Mouse (Mus musculus): ENCODE measurements around the gene Pnmal1. TPM values are rescaled to one million over a fixed set of nuclear protein-coding genes. Genes with fewer than 3 reads are reported as not detected.

Gene Pnmal1
- polyA plus RNA-seq, 1 experiment from 2014 or later, result 1.8 TPM

GRCm38 (mm10) chr7:16914453-16915343 is 44.8 kb upstream of the Pnmal1 start:
- no peak for DNase-seq (ENCODE audit: low spot score)
- no peak for TF ChIP-seq CTCF (IDR thresholded peaks at IDR 0.05; ENCODE audit: low read depth)
- TF ChIP-seq EP300 (optimal IDR thresholded peaks at IDR 0.05), result no peak
- Histone ChIP-seq H3K4me3 (ENCODE audit: low read depth, low read length) (no peak overlapping the region), H3K9ac (ENCODE audit: low read length) (no peak overlapping the region), H3K4me1 (replicated peaks; ENCODE audit: control insufficient read depth, insufficient read depth) (peaks cover 1% of the 10 kb centered on the region; the same call in 1 of the 2 replicates), H3K27me3 (ENCODE audit: control insufficient read depth, insufficient read depth, low read length) (no peaks in the 10 kb centered on the region), H3K36me3 (ENCODE audit: control insufficient read depth, insufficient read depth, low read length) (peaks cover 28% of the 10 kb centered on the region), H3K9me3 (ENCODE audit: control insufficient read depth, low read length) (no peaks in the 10 kb centered on the region), H3K4me2 (replicated peaks; ENCODE audit: low read depth) (no peak overlapping the region), H3K27ac (replicated peaks) (no peak overlapping the region)
- ATAC-seq (ENCODE audit: low FRiP score, low TSS enrichment), result no peak
- WGBS, result 80% methylated on average over 18 of the region's 18 CpGs

- TF ChIP-seq CTCF (IDR thresholded peaks at IDR 0.05; ENCODE audit: low read depth) (no peak), EP300 (optimal IDR thresholded peaks at IDR 0.05) (no peak)
- Histone ChIP-seq H3K4me3 (ENCODE audit: low read depth, low read length) (no peak overlapping the region), H3K36me3 (ENCODE audit: control insufficient read depth, insufficient read depth, low read length) (peaks cover 28% of the 10 kb centered on the region), H3K27me3 (ENCODE audit: control insufficient read depth, insufficient read depth, low read length) (no peaks in the 10 kb centered on the region), H3K4me1 (replicated peaks; ENCODE audit: control insufficient read depth, insufficient read depth) (peaks cover 5% of the 10 kb centered on the region; the same call in 1 of the 2 replicates), H3K9me3 (ENCODE audit: control insufficient read depth, low read length) (no peaks in the 10 kb centered on the region), H3K9ac (ENCODE audit: low read length) (no peak overlapping the region), H3K27ac (replicated peaks) (no peak overlapping the region), H3K4me2 (replicated peaks; ENCODE audit: low read depth) (no peak overlapping the region)
- ATAC-seq (ENCODE audit: low FRiP score, low TSS enrichment), result no peak
- no peak for DNase-seq (ENCODE audit: low spot score)
- 87% methylated on average over 32 of the region's 32 CpGs for WGBS
These were observed 43.8 kb upstream of the Pnmal1 start for GRCm38 (mm10) chr7:16915461-16916340.

GRCm38 (mm10) chr7:16916342-16917265 is 42.9 kb upstream of the Pnmal1 start:
- peaks cover 10% of the 10 kb centered on the region for H3K4me1 ChIP-seq (replicated peaks; ENCODE audit: control insufficient read depth, insufficient read depth)
- H3K9me3 ChIP-seq (ENCODE audit: control insufficient read depth, low read length), result no peaks in the 10 kb centered on the region
- peaks cover 28% of the 10 kb centered on the region for H3K36me3 ChIP-seq (ENCODE audit: control insufficient read depth, insufficient read depth, low read length)
- H3K4me2 ChIP-seq (replicated peaks; ENCODE audit: low read depth), result no peak overlapping the region
- H3K4me3 ChIP-seq (ENCODE audit: low read depth, low read length), result no peak overlapping the region
- TF ChIP-seq EP300 (optimal IDR thresholded peaks at IDR 0.05), result no peak
- no peak for TF ChIP-seq CTCF (IDR thresholded peaks at IDR 0.05; ENCODE audit: low read depth)
- DNase-seq (ENCODE audit: low spot score) (no peak), ATAC-seq (ENCODE audit: low FRiP score, low TSS enrichment) (no peak)
- WGBS, result 75% methylated on average over 29 of the region's 30 CpGs
- no peak overlapping the region for H3K9ac ChIP-seq (ENCODE audit: low read length)
- no peaks in the 10 kb centered on the region for H3K27me3 ChIP-seq (ENCODE audit: control insufficient read depth, insufficient read depth, low read length)
- H3K27ac ChIP-seq (replicated peaks), result no peak overlapping the region

- no peaks in the 10 kb centered on the region for H3K27me3 ChIP-seq (ENCODE audit: control insufficient read depth, insufficient read depth, low read length)
- no peak overlapping the region for H3K9ac ChIP-seq (ENCODE audit: low read length)
- no peak overlapping the region for H3K27ac ChIP-seq (replicated peaks)
- TF ChIP-seq EP300 (optimal IDR thresholded peaks at IDR 0.05), result no peak
- no peak for TF ChIP-seq CTCF (IDR thresholded peaks at IDR 0.05; ENCODE audit: low read depth)
- 66% methylated on average over 11 of the region's 11 CpGs for WGBS
- peaks cover 28% of the 10 kb centered on the region for H3K36me3 ChIP-seq (ENCODE audit: control insufficient read depth, insufficient read depth, low read length)
- no peak overlapping the region for H3K4me3 ChIP-seq (ENCODE audit: low read depth, low read length)
- ATAC-seq (ENCODE audit: low FRiP score, low TSS enrichment), result no peak
- H3K9me3 ChIP-seq (ENCODE audit: control insufficient read depth, low read length), result no peaks in the 10 kb centered on the region
- peaks cover 16% of the 10 kb centered on the region for H3K4me1 ChIP-seq (replicated peaks; ENCODE audit: control insufficient read depth, insufficient read depth)
- no peak for DNase-seq (ENCODE audit: low spot score)
- H3K4me2 ChIP-seq (replicated peaks; ENCODE audit: low read depth), result no peak overlapping the region
These were observed 42.0 kb upstream of the Pnmal1 start for GRCm38 (mm10) chr7:16917447-16917846.

GRCm38 (mm10) chr7:16918014-16918413 is 41.5 kb upstream of the Pnmal1 start:
- H3K4me2 ChIP-seq (replicated peaks; ENCODE audit: low read depth), result no peak overlapping the region
- 0 out of 2 replicates have a peak overlapping the region, but pooled peaks have one; percentile 27 for H3K9ac ChIP-seq (ENCODE audit: low read length)
- no peak for DNase-seq (ENCODE audit: low spot score)
- ATAC-seq (ENCODE audit: low FRiP score, low TSS enrichment), result no peak
- peaks cover 28% of the 10 kb centered on the region for H3K36me3 ChIP-seq (ENCODE audit: control insufficient read depth, insufficient read depth, low read length)
- 75% methylated on average over 9 of the region's 9 CpGs for WGBS
- H3K9me3 ChIP-seq (ENCODE audit: control insufficient read depth, low read length), result no peaks in the 10 kb centered on the region
- H3K4me1 ChIP-seq (replicated peaks; ENCODE audit: control insufficient read depth, insufficient read depth), result peaks cover 18% of the 10 kb centered on the region
- no peak overlapping the region for H3K4me3 ChIP-seq (ENCODE audit: low read depth, low read length)
- no peak overlapping the region for H3K27ac ChIP-seq (replicated peaks)
- H3K27me3 ChIP-seq (ENCODE audit: control insufficient read depth, insufficient read depth, low read length), result no peaks in the 10 kb centered on the region
- TF ChIP-seq CTCF (IDR thresholded peaks at IDR 0.05; ENCODE audit: low read depth) (no peak), EP300 (optimal IDR thresholded peaks at IDR 0.05) (no peak)

Data from stomach, postnatal 0 days (tissue).